Mouse (Mus musculus) megakaryocyte-erythroid progenitor cell, adult 5 weeks (primary cell): ENCODE results near the gene Rsph4a. TPM values are rescaled to one million over a fixed set of nuclear protein-coding genes. Genes with fewer than 3 reads are reported as not detected.

ENCODE experiments used
- polyA plus RNA-seq: library from polyadenylated mRNA; stranded (reverse); fragments of >175 nt; gene quantifications from 2 replicates; pipeline ENCODE4 v1.2.3, GENCODE M21; 2012

Rsph4a gene
- not detected in 2 replicates for polyA plus RNA-seq

DNA sequence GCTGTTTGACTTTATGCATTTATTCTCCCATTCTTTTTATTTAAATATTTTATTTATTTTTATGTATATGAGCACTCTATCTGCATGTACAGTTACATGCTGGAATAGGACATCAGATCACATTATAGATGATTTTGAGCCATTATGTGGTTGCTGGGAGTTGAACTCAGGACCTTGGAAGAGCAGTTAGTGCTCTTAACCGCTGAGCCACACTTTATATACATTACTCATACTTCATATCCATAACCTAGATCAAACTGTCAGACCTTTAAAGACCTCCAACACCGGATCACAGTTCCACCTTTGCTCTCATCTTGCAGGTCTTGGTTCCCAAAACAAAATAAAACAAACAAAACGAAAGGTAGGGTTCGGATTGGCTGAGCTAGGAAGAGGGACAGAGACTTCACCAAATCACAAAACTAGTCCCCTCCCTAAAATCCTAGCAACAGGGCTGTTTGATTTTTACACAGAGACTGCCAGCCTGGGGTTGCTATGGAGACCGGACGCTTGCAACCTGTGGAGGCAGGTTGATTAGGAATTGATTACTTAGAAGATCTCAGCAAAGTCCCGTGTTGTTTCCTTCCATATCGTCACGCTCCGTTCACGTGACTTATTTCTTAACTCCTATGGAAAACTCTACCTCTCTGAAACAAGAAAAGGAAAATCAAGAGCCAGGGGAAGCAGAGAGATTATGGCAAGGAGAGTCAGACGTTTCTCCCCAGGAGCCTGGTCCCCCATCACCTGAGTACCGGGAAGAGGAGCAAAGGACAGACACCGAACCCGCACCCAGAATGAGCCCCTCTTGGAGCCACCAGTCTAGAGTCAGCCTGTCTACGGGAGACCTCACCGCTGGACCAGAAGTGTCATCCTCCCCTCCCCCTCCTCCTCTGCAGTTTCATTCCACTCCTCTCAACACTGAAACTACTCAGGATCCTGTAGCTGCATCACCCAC lies at the start of gene Rsph4a:
Rsph4a (plus strand) TSS at position 582 of the 952 bp plus-strand sequence.

DNA sequence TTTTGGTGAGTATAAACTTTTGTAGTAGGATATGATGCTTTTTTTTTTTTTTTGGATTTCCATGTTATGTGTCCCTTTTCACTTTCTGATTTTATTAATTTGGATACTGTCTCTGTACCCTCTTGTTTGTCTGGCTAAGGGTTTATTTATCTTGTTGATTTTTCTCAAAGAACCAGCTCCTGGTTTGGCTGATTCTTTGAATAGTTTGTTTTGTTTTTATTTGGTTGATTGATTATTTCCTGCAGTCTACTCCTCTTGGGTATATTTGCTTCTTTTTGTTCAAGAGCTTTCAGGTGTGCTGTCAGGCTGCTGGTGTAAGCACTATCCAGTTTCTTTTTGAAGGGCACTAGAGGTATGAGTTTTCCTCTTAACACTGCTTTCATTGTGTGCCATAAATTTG lies 47.5 kb upstream of the Rsph4a start, which contains the start of gene Sult3a1:
Sult3a1 (plus strand) TSS at position 301 of the 400 bp plus-strand sequence.

DNA sequence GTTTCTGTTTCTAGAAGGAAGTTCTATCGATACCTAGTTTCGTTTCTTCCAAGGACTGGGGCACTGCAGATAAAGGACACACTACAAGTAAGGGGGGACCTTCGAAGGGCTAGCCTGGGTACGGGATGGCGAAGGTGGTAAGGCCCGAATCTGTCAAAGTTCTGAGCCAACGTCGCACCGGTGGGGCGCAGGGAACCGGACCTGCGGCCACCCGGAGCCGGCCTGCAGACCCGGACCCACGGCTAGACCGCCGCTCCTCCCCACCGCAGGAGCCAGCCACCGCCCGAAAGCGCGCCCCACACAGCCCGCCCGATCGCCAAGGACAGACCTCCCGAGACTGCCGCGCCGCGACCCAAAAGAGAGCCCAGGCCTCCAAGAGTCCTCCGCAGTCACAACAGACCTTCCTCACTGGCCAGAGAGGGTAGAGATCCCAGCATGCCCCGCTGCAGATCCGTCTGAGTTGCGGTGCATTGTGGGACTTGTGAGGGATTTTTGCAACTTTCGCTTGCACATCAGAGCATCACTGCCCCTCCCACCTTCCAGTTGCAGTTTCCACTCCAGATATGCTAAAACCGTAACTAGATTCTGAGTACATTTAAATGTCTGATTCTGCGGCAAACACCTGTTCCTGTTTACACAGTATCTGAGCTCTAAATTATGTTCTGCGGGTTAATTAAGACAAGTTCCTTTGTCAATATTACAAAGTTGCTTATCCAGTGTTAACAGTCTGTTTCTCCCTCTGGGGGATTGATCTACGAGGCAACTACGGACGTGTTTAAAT lies 46.1 kb downstream of the Rsph4a start, which contains the start of gene Zup1:
Zup1 (minus strand) TSS at position 467 of the 781 bp plus-strand sequence.

Other genes starting within 250 kb of the Rsph4a start
- gene Sult3a2, start 118.4 kb upstream of the Rsph4a start, polyA plus RNA-seq, result not detected in 2 replicates
- gene Sult3a1, start 47.4 kb upstream of the Rsph4a start, polyA plus RNA-seq, result not detected in 2 replicates
- 1.5 and 2.1 TPM in 2 replicates for gene Zup1, start 46.2 kb downstream of the Rsph4a start, polyA plus RNA-seq
- gene Rwdd1, start 114.5 kb downstream of the Rsph4a start, polyA plus RNA-seq, result 66.6 and 78.3 TPM in 2 replicates
- gene Trappc3l, start 132.5 kb downstream of the Rsph4a start, polyA plus RNA-seq, result not detected in 2 replicates
- not detected in 2 replicates for gene Calhm4, start 139.2 kb downstream of the Rsph4a start, polyA plus RNA-seq
- gene Calhm5, start 191.4 kb downstream of the Rsph4a start, polyA plus RNA-seq, result not detected in 2 replicates
- gene Calhm6, start 222.9 kb downstream of the Rsph4a start, polyA plus RNA-seq, result 3.2 and 3.6 TPM in 2 replicates